Mouse (Mus musculus) yolk sac, embryonic 10.5 days (tissue): ENCODE results near the gene Cntfr.

ENCODE experiments used
- DNase-seq: peaks from one replicate; pipeline ENCODE4 v3.0.0-alpha.2; 2017; ENCODE audit warnings: low spot score

The Cntfr gene

GRCm38 (mm10) chr4:41678863-41679262 is 18.0 kb downstream of the Cntfr start:
- no peak for DNase-seq

- DNase-seq, result no peak
These were observed 19.8 kb downstream of the Cntfr start for GRCm38 (mm10) chr4:41677006-41677629.

GRCm38 (mm10) chr4:41676248-41677005 is 20.5 kb downstream of the Cntfr start:
- no peak for DNase-seq

GRCm38 (mm10) chr4:41673186-41673585 is 23.7 kb downstream of the Cntfr start:
- no peak for DNase-seq

GRCm38 (mm10) chr4:41672522-41672963 is 24.3 kb downstream of the Cntfr start:
- no peak for DNase-seq

- no peak for DNase-seq
These were observed 24.9 kb downstream of the Cntfr start for GRCm38 (mm10) chr4:41671963-41672480.

- DNase-seq, result no peak
These were observed 25.4 kb downstream of the Cntfr start for GRCm38 (mm10) chr4:41671500-41671899.

- DNase-seq, result no peak
These were observed 26.1 kb downstream of the Cntfr start for GRCm38 (mm10) chr4:41670836-41671235.

GRCm38 (mm10) chr4:41666646-41667045 is 30.2 kb downstream of the Cntfr start:
- DNase-seq, result no peak

- DNase-seq, result no peak
These were observed 31.7 kb downstream of the Cntfr start for GRCm38 (mm10) chr4:41665009-41665675.

- no peak for DNase-seq
These were observed 32.4 kb downstream of the Cntfr start for GRCm38 (mm10) chr4:41664533-41664932.

- DNase-seq, result no peak
These were observed 33.3 kb downstream of the Cntfr start for GRCm38 (mm10) chr4:41663614-41664013.

- no peak for DNase-seq
These were observed 34.2 kb downstream of the Cntfr start for GRCm38 (mm10) chr4:41662723-41663122.

GRCm38 (mm10) chr4:41660851-41661430 is 35.9 kb downstream of the Cntfr start:
- DNase-seq, result peak; percentile 40

GRCm38 (mm10) chr4:41659556-41659955 is 37.3 kb downstream of the Cntfr start:
- no peak for DNase-seq

GRCm38 (mm10) chr4:41658566-41659384 is 38.1 kb downstream of the Cntfr start:
- no peak for DNase-seq

GRCm38 (mm10) chr4:41655525-41655924 is 41.4 kb downstream of the Cntfr start:
- DNase-seq, result no peak

- no peak for DNase-seq
These were observed 42.7 kb downstream of the Cntfr start for GRCm38 (mm10) chr4:41654217-41654616.

GRCm38 (mm10) chr4:41653730-41654129 is 43.2 kb downstream of the Cntfr start:
- DNase-seq, result no peak

GRCm38 (mm10) chr4:41653296-41653695 is 43.6 kb downstream of the Cntfr start:
- peak; percentile 53 for DNase-seq

- no peak for DNase-seq
These were observed 48.3 kb downstream of the Cntfr start for GRCm38 (mm10) chr4:41648627-41649026.

GRCm38 (mm10) chr4:41648157-41648556 is 48.7 kb downstream of the Cntfr start:
- DNase-seq, result no peak
